Mouse (Mus musculus): ENCODE results near the gene Bco2.

GRCm38 (mm10) chr9:50553547-50553946, 1.4 kb downstream of the Bco2 start:
- TF ChIP-seq CTCF (IDR thresholded peaks at IDR 0.05; ENCODE audit: borderline replicate concordance, control insufficient read depth, extremely low read depth, insufficient read depth, low read length, poor library complexity) (no peak), POLR2A (IDR thresholded peaks at IDR 0.05; ENCODE audit: control insufficient read depth, extremely low read depth, insufficient read depth, low read length, poor library complexity) (no peak)
